Mouse (Mus musculus): ENCODE measurements around the gene Olfr568. TPM values are rescaled to one million over a fixed set of nuclear protein-coding genes. Genes with fewer than 3 reads are reported as not detected.

The Olfr568 gene
- not detected in 2 replicates for total RNA-seq (2015; ENCODE audit: low replicate concordance)
- total RNA-seq (2017; ENCODE audit: low replicate concordance), result not detected in 2 replicates

DNA sequence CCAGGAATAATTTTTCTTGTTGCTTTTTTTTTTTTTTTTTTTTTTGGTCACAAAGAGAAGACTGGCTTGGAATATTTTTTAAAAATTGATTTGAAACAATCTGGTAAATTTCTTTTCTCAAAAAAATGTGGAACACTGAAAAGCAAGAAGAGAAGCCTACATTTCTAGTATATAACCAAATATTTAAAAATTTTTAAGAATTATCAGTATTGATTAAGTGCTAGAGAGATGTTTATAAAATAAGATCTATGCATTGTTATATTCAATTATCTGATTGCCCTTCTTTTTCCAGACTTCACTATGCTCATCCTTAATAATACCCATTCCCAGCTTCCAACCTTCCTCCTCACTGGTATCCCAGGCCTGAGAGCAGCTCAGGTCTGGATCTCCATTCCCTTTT is at the start of gene Olfr568:
Gene Olfr568 (plus strand): TSS at position 301 of the 400 bp plus-strand sequence.
- no peak for ATAC-seq (replicated peaks; ENCODE audit: low FRiP score, poor library complexity, severe bottlenecking)

DNA sequence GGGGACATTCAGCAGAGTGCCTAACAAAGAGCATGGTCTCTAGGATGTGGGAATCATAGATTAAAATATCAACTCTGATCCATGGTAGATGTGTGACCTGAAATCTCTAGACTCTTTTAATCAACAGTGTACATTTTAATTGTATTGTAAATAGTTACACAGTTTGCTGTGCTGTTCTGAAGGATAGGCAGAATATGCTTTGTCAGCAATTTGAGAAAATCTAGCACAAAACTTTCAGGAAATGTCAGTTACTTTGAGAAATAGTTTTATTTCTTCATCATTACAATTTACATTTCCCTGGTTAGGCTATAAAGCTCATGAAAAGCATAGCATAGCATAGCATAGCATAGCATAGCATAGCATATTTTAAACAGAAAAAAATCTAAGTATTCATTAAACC is 21.1 kb upstream of the Olfr568 start:
- ATAC-seq (replicated peaks; ENCODE audit: low FRiP score, poor library complexity, severe bottlenecking), result no peak

DNA sequence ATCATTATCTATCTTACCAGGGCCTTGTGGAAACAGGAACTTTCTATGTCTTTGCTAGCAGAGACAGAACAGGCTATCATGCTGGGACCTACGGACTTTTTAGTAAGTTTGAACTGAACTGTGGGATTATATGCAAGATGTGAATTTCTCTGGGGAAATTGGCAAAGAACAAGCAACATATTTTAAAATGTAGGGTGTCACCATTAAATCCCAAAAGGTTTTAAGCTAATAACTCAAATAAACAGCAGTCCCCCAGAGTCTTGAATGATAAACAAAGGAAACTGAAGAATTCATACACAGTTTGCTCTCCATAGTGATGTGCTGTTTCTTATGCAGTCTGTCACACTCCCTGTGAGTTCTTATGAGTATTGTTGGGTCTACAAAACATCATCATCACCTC is 18.3 kb upstream of the Olfr568 start, which contains the start of gene Olfr566:
Gene Olfr566 (minus strand): TSS at position 101 of the 400 bp plus-strand sequence.
- no peak for ATAC-seq (replicated peaks; ENCODE audit: low FRiP score, poor library complexity, severe bottlenecking)

DNA sequence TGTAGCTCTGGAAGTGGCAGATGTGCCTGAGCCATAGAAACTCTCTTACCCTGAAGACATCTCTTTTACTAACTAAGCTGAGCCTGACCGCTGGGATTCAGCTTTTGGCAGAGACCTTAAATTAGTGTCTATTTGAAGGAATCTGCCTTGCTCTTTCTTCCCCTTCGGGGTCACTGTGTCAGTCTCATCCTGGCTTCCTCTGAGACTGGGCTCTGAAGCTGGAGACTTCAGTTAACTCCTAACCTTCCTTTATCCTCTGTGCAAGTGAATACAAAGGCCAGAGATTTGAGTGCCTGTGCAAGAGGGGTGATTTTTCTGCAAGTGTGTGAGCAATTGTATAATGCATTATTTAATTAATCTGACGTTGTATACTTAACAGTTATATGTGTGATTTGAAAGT is 13.9 kb downstream of the Olfr568 start, which contains the start of gene Olfr569:
Gene Olfr569 (minus strand): TSS at position 101 of the 400 bp plus-strand sequence.
- no peak for ATAC-seq (replicated peaks; ENCODE audit: low FRiP score, poor library complexity, severe bottlenecking)

DNA sequence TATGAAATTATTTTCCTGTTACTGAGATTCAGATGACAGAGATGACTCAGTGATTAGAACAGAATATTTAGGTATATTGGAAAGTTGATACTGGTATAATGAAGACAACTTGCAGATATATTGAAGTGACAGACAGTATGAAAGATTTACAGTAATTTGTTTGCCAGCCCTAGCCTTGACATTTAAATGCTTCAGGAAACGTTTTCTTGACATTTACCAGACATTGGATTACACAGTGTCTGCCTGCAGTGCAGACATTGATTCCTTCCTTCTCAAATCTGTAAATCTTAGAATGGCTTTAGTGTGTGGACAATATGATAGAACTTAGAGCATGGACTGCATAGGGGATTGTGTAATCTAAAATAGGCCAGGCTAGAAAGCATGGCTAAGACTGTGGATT is 38.3 kb downstream of the Olfr568 start:
- no peak for ATAC-seq (replicated peaks; ENCODE audit: low FRiP score, poor library complexity, severe bottlenecking)

DNA sequence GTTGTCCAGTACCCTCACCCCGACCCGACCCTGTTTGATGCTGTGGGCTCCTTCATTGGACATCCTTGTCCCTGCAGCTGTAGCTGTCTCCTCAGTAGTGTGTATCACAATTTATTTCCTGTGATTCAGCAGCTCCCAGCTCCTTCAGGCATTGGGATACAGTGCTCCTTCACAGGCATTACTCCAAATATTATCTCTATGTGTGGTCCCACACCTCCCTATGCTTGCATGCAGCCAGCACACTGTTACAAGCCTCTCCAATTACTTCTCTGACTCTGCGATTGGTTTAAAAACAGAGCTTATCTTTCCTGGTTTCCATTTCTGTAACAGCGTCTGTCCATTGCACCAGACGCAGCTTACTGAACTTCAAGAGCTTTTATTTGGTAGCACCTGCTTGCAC is 39.5 kb downstream of the Olfr568 start:
- ATAC-seq (replicated peaks; ENCODE audit: low FRiP score, poor library complexity, severe bottlenecking), result no peak

DNA sequence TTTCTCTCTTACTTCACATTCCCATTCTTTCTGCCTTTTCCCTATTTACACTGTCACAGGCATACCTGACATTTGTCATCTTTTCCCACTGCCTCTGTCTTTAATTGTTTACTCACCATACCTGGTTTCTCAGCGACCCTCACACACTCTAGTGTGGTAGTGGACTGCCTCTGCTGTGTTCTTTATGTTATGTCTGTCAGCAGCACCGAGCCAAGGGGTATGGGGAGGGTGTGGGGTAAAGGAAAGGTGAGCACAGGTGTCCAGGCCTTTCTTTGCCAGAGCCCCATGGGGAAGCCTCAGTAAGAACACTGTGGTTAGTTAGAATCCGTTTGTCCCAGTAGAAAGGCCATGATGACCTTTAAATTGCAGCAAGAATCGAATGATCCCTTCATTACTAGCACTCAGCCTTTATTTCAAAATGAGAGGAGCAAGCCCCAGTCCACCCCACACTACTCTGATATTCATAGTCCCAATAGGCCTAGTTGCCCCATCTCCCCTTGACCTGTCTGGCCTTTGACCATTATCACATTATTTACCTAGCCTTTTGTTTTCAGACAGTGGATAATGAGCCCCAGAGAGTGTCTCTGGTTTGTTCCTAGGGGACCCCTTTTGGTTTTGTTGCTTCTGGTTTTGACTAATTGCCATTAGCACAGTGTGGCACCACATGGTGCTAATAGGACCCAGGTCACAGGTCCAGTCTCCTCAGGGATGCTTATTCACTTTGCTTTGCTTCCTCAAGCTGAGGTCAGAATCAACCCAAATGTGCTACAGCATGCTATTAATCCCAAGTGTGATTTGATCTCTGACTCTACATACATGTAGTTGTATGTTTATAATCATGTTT is 40.3 kb downstream of the Olfr568 start, which contains the start of gene Olfr571:
Gene Olfr571 (minus strand): TSS at position 505 of the 844 bp plus-strand sequence.
- no peak for ATAC-seq (replicated peaks; ENCODE audit: low FRiP score, poor library complexity, severe bottlenecking)

DNA sequence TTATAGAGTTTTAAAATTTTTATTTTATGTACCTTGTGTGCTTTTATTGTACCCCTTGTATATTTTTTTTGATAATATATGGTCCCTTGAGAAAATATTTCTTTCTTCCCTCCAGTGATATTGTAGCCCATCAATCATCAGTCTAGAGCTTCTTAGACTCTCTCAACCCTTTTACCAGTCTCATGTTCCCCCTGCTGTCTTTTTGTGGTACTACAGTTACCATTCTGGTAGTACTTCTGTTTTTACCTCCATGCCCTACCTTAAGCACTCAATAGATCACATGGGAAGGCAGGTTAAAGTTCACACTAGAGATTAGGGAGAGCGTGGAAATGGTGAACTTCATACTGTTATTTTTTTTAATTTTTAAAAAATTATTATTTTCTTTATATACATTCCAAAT is 42.7 kb downstream of the Olfr568 start:
- no peak for ATAC-seq (replicated peaks; ENCODE audit: low FRiP score, poor library complexity, severe bottlenecking)

DNA sequence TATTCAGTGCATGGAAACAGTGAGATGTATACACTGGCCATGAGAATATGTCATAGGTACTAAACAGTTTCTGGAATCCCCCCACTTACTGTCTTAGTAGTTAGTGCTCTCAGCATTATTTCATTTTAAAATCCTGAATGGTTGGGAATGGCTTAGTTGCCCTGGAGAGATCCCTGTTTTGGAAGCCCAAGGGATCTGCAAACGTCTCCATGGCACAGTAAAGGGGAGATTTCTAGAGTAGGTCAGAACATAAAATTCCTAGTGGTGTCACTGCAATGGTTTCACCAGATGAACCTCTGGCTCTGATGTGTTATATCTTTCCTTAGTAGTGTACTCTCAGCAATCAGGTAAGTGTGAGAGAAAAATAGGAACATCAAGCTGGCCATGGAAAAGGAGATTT is 47.2 kb downstream of the Olfr568 start, which contains the start of gene Olfr572:
Gene Olfr572 (plus strand): TSS at position 301 of the 400 bp plus-strand sequence.
- no peak for ATAC-seq (replicated peaks; ENCODE audit: low FRiP score, poor library complexity, severe bottlenecking)

DNA sequence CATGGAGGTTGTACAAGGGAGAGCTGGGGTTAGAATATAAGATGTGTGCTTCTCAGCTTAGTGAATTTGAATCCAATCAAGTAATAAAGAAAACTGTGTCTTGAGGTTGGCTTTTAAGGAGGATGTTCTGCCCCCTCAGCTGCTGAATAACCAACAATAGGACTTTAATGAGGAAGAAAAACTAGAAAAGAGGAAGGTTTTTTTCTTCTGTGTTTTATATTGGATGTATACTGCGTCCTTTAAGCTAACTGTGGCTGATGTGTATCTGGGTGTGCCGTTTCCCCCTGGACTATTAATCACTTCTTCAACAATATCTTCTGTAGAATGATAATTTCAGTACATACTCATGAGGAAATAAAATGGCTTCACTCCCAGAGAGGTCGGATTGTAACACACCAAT is 50.2 kb downstream of the Olfr568 start:
- ATAC-seq (replicated peaks; ENCODE audit: low FRiP score, poor library complexity, severe bottlenecking), result no peak

Other genes starting within 250 kb of the Olfr568 start
- gene Olfr554, start 238.7 kb upstream of the Olfr568 start, total RNA-seq (2015; ENCODE audit: low replicate concordance), result not detected in 2 replicates
- not detected in 2 replicates for gene Olfr554, start 238.7 kb upstream of the Olfr568 start, total RNA-seq (2017; ENCODE audit: low replicate concordance)
- gene Olfr555, start 218.3 kb upstream of the Olfr568 start, total RNA-seq (2015; ENCODE audit: low replicate concordance), result not detected in 2 replicates
- gene Olfr555, start 218.3 kb upstream of the Olfr568 start, total RNA-seq (2017; ENCODE audit: low replicate concordance), result not detected in 2 replicates
- gene Olfr556, start 212.2 kb upstream of the Olfr568 start, total RNA-seq (2015; ENCODE audit: low replicate concordance), result not detected in 2 replicates
- gene Olfr556, start 212.2 kb upstream of the Olfr568 start, total RNA-seq (2017; ENCODE audit: low replicate concordance), result not detected in 2 replicates
- not detected in 2 replicates for gene Trim68, start 189.8 kb upstream of the Olfr568 start, total RNA-seq (2015; ENCODE audit: low replicate concordance)
- 0.51 TPM in 1 of 2 replicates, not detected in the other for gene Trim68, start 189.8 kb upstream of the Olfr568 start, total RNA-seq (2017; ENCODE audit: low replicate concordance)
- gene Olfr557, start 181.2 kb upstream of the Olfr568 start, total RNA-seq (2015; ENCODE audit: low replicate concordance), result not detected in 2 replicates
- not detected in 2 replicates for gene Olfr557, start 181.2 kb upstream of the Olfr568 start, total RNA-seq (2017; ENCODE audit: low replicate concordance)
- not detected in 2 replicates for gene Olfr558, start 174.9 kb upstream of the Olfr568 start, total RNA-seq (2015; ENCODE audit: low replicate concordance)
- gene Olfr558, start 174.9 kb upstream of the Olfr568 start, total RNA-seq (2017; ENCODE audit: low replicate concordance), result not detected in 2 replicates
- gene Olfr33, start 158.1 kb upstream of the Olfr568 start, total RNA-seq (2015; ENCODE audit: low replicate concordance), result not detected in 2 replicates
- not detected in 2 replicates for gene Olfr33, start 158.1 kb upstream of the Olfr568 start, total RNA-seq (2017; ENCODE audit: low replicate concordance)
- not detected in 2 replicates for gene Olfr559, start 149.6 kb upstream of the Olfr568 start, total RNA-seq (2015; ENCODE audit: low replicate concordance)
- gene Olfr559, start 149.6 kb upstream of the Olfr568 start, total RNA-seq (2017; ENCODE audit: low replicate concordance), result not detected in 2 replicates
- not detected in 2 replicates for gene Olfr560, start 117.8 kb upstream of the Olfr568 start, total RNA-seq (2015; ENCODE audit: low replicate concordance)
- not detected in 2 replicates for gene Olfr560, start 117.8 kb upstream of the Olfr568 start, total RNA-seq (2017; ENCODE audit: low replicate concordance)
- gene Olfr78, start 117.7 kb upstream of the Olfr568 start, total RNA-seq (2015; ENCODE audit: low replicate concordance), result not detected in 2 replicates
- not detected in 2 replicates for gene Olfr78, start 117.7 kb upstream of the Olfr568 start, total RNA-seq (2017; ENCODE audit: low replicate concordance)
- not detected in 2 replicates for gene Olfr561, start 105.9 kb upstream of the Olfr568 start, total RNA-seq (2015; ENCODE audit: low replicate concordance)
- not detected in 2 replicates for gene Olfr561, start 105.9 kb upstream of the Olfr568 start, total RNA-seq (2017; ENCODE audit: low replicate concordance)
- not detected in 2 replicates for gene Olfr564, start 73.6 kb upstream of the Olfr568 start, total RNA-seq (2015; ENCODE audit: low replicate concordance)
- gene Olfr564, start 73.6 kb upstream of the Olfr568 start, total RNA-seq (2017; ENCODE audit: low replicate concordance), result not detected in 2 replicates
- not detected in 2 replicates for gene Olfr566, start 18.4 kb upstream of the Olfr568 start, total RNA-seq (2015; ENCODE audit: low replicate concordance)
- 0.77 TPM in 1 of 2 replicates, not detected in the other for gene Olfr566, start 18.4 kb upstream of the Olfr568 start, total RNA-seq (2017; ENCODE audit: low replicate concordance)
- not detected in 2 replicates for gene Olfr569, start 13.8 kb downstream of the Olfr568 start, total RNA-seq (2015; ENCODE audit: low replicate concordance)
- not detected in 2 replicates for gene Olfr569, start 13.8 kb downstream of the Olfr568 start, total RNA-seq (2017; ENCODE audit: low replicate concordance)
- not detected in 2 replicates for gene Olfr570, start 17.5 kb downstream of the Olfr568 start, total RNA-seq (2015; ENCODE audit: low replicate concordance)
- gene Olfr570, start 17.5 kb downstream of the Olfr568 start, total RNA-seq (2017; ENCODE audit: low replicate concordance), result not detected in 2 replicates
- gene Olfr571, start 40.4 kb downstream of the Olfr568 start, total RNA-seq (2015; ENCODE audit: low replicate concordance), result not detected in 2 replicates
- not detected in 2 replicates for gene Olfr571, start 40.4 kb downstream of the Olfr568 start, total RNA-seq (2017; ENCODE audit: low replicate concordance)
- gene Olfr572, start 47.3 kb downstream of the Olfr568 start, total RNA-seq (2015; ENCODE audit: low replicate concordance), result not detected in 2 replicates
- gene Olfr572, start 47.3 kb downstream of the Olfr568 start, total RNA-seq (2017; ENCODE audit: low replicate concordance), result not detected in 2 replicates
- not detected in 2 replicates for gene Olfr573-ps1, start 65.5 kb downstream of the Olfr568 start, total RNA-seq (2015; ENCODE audit: low replicate concordance)
- not detected in 2 replicates for gene Olfr573-ps1, start 65.5 kb downstream of the Olfr568 start, total RNA-seq (2017; ENCODE audit: low replicate concordance)
- not detected in 2 replicates for gene Olfr574, start 71.3 kb downstream of the Olfr568 start, total RNA-seq (2015; ENCODE audit: low replicate concordance)
- not detected in 2 replicates for gene Olfr574, start 71.3 kb downstream of the Olfr568 start, total RNA-seq (2017; ENCODE audit: low replicate concordance)
- gene Olfr575, start 81.7 kb downstream of the Olfr568 start, total RNA-seq (2015; ENCODE audit: low replicate concordance), result not detected in 2 replicates
- gene Olfr575, start 81.7 kb downstream of the Olfr568 start, total RNA-seq (2017; ENCODE audit: low replicate concordance), result not detected in 2 replicates
- not detected in 2 replicates for gene Olfr576, start 85.5 kb downstream of the Olfr568 start, total RNA-seq (2015; ENCODE audit: low replicate concordance)
- 0.43 TPM in 1 of 2 replicates, not detected in the other for gene Olfr576, start 85.5 kb downstream of the Olfr568 start, total RNA-seq (2017; ENCODE audit: low replicate concordance)
- gene Olfr577, start 98.8 kb downstream of the Olfr568 start, total RNA-seq (2015; ENCODE audit: low replicate concordance), result not detected in 2 replicates
- not detected in 2 replicates for gene Olfr577, start 98.8 kb downstream of the Olfr568 start, total RNA-seq (2017; ENCODE audit: low replicate concordance)
- not detected in 2 replicates for gene Olfr578, start 112.2 kb downstream of the Olfr568 start, total RNA-seq (2015; ENCODE audit: low replicate concordance)
- not detected in 2 replicates for gene Olfr578, start 112.2 kb downstream of the Olfr568 start, total RNA-seq (2017; ENCODE audit: low replicate concordance)
- gene Olfr582, start 160.9 kb downstream of the Olfr568 start, total RNA-seq (2015; ENCODE audit: low replicate concordance), result not detected in 2 replicates
- gene Olfr582, start 160.9 kb downstream of the Olfr568 start, total RNA-seq (2017; ENCODE audit: low replicate concordance), result not detected in 2 replicates
- gene Olfr583, start 174.2 kb downstream of the Olfr568 start, total RNA-seq (2015; ENCODE audit: low replicate concordance), result not detected in 2 replicates
- gene Olfr583, start 174.2 kb downstream of the Olfr568 start, total RNA-seq (2017; ENCODE audit: low replicate concordance), result not detected in 2 replicates
- not detected in 2 replicates for gene Olfr584, start 204.8 kb downstream of the Olfr568 start, total RNA-seq (2015; ENCODE audit: low replicate concordance)
- gene Olfr584, start 204.8 kb downstream of the Olfr568 start, total RNA-seq (2017; ENCODE audit: low replicate concordance), result not detected in 2 replicates
- gene Olfr585, start 220.6 kb downstream of the Olfr568 start, total RNA-seq (2015; ENCODE audit: low replicate concordance), result not detected in 2 replicates
- gene Olfr585, start 220.6 kb downstream of the Olfr568 start, total RNA-seq (2017; ENCODE audit: low replicate concordance), result 2.2 TPM in 1 of 2 replicates, not detected in the other
- not detected in 2 replicates for gene Olfr586, start 248.5 kb downstream of the Olfr568 start, total RNA-seq (2015; ENCODE audit: low replicate concordance)
- gene Olfr586, start 248.5 kb downstream of the Olfr568 start, total RNA-seq (2017; ENCODE audit: low replicate concordance), result 0.17 TPM in 1 of 2 replicates, not detected in the other